Mouse (Mus musculus) brain, embryonic 14.5 days (tissue): ENCODE measurements around the gene Ost4.

ENCODE experiments used
- CTCF ChIP-seq: fragments of 200-500 bp; IDR thresholded peaks from 2 replicates; pipeline ENCODE4 v1.5.1; 2012; ENCODE audit warnings: inconsistent platforms, mild to moderate bottlenecking, moderate library complexity, borderline replicate concordance; ENCODE audit not compliant: insufficient read depth, insufficient read length; ENCODE audit errors: extremely low read depth
- POLR2A ChIP-seq: fragments of 200-500 bp; IDR thresholded peaks from 2 replicates; pipeline ENCODE4 v1.6.1; 2012; ENCODE audit warnings: mild to moderate bottlenecking, inconsistent platforms, borderline replicate concordance; ENCODE audit not compliant: poor library complexity, insufficient read depth, insufficient read length, severe bottlenecking; ENCODE audit errors: extremely low read depth

DNA sequence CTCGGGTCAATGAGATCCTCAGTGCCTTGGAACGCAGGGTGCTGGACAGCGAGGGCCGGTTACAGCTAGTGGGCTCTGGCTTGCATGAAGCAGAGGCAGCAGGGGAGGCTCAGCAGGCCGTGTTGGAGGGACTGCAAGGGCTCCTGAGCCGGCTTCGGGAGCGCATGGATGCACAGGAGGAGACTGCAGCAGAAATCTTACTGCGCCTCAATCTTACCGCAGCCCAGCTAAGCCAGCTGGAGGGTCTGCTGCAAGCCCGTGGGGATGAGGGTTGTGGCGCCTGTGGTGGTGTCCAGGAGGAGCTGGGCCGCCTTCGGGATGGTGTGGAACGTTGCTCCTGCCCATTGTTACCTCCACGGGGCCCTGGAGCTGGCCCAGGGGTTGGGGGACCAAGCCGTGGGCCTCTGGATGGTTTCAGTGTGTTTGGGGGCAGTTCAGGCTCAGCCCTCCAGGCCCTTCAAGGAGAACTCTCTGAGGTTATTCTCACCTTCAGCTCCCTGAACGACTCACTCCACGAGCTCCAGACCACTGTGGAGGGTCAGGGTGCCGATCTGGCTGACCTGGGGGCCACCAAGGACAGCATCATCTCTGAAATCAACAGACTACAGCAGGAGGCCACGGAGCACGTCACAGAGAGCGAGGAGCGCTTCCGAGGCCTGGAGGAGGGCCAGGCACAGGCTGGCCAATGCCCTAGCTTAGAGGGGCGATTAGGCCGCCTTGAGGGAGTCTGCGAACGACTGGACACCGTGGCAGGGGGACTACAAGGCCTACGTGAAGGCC is 10.5 kb upstream of the Ost4 start:
- TF ChIP-seq CTCF, result no peak
- TF ChIP-seq POLR2A, result no peak
